Mouse (Mus musculus) duodenum, adult 2 months (tissue): Measurements from ENCODE around the gene Creb3l1. TPM values are rescaled to one million over a fixed set of nuclear protein-coding genes. Genes with fewer than 3 reads are reported as not detected.

Experiments
- polyA plus RNA-seq: library from polyadenylated mRNA; depleted of rRNA; stranded (reverse); fragments of >200 nt; gene quantifications from 2 replicates; pipeline ENCODE4 v1.2.3, GENCODE M21; 2012; ENCODE audit warnings: low replicate concordance; rRNA removed

Gene Creb3l1
- polyA plus RNA-seq: 17.4 and 51.5 TPM in 2 replicates

GRCm38 (mm10) chr2:92024274-92024672 lies at the start of gene Creb3l1:
Gene Creb3l1 (minus strand): TSS chr2:92024502.

DNA sequence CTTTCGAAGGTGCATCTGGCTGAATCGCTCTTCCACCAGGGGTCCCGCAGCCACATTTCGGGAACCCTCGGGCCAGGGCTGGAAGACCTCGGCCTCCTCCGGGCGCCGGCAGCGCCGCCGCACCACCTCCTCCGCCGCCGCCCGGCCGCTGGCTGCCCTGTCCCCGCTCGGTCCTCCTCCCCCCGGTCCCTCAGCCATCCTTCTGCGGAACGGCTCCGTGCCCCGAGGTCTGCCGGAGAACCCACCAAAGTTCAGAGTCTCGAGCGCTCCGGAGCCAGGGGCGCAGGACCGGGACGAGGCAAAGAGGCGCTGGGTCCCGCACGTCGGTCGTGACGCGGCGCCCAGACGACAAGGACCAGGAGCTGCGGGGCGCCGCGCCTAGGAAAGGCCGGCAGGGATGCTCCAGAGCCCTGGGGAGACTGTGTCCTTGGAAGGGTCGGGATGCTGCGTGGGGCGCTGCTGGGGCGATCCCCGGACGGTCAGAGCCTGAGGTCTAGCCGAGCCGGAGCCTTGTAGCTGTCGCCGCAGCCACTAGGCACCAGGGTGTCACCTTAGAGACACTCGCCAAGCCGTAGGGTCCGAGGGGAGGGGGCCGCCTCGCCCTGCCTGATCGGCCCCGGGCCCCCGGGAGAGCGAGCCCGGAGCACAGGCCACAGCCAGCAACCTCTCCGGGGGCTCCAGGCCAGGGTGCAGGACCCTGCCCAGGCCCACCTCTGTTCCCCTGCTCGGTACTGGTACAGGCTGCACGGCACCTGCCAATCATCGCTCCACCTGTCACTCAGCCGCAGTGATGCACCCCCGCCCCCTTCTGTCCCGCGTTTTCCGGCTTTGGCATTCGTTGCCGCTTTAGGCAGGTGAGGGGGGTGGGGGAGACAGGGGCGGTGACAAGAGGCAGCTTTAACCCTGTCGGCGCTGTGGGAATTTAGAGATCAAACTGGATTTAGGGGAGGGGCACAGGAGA lies 48.4 kb downstream of the Creb3l1 start, which contains the start of gene Dgkz:
TSS of gene Dgkz (minus strand) at position 284 of the 961 bp plus-strand sequence.

GRCm38 (mm10) chr2:91945483-91945882 lies 78.8 kb downstream of the Creb3l1 start, which contains the start of gene Gm9821:
Gene Gm9821 (plus strand): TSS chr2:91945703.

Other genes starting within 250 kb of the Creb3l1 start
- gene Chrm4, start 97.3 kb downstream of the Creb3l1 start, polyA plus RNA-seq: 1.8 and 1.9 TPM in 2 replicates
- 2.8 and 3.1 TPM in 2 replicates for gene Mdk, start 92.2 kb downstream of the Creb3l1 start, polyA plus RNA-seq
- not detected in 2 replicates for gene Gm9821, start 78.8 kb downstream of the Creb3l1 start, polyA plus RNA-seq
- gene Dgkz, start 48.6 kb downstream of the Creb3l1 start, polyA plus RNA-seq: 205 and 224 TPM in 2 replicates
- gene Phf21a, start 68.6 kb upstream of the Creb3l1 start, polyA plus RNA-seq: 6.8 and 11.4 TPM in 2 replicates